Mouse (Mus musculus): ENCODE measurements around the gene Stard3. TPM values are rescaled to one million over a fixed set of nuclear protein-coding genes. Genes with fewer than 3 reads are reported as not detected.

Stard3 gene
- polyA plus RNA-seq, 1 experiment from 2014 or later, result 42.7 TPM

- ATAC-seq (ENCODE audit: insufficient read depth) (peak; percentile 59), DNase-seq (peak; percentile 95)
- H3K27me3 ChIP-seq (ENCODE audit: insufficient read depth, low read length), result peaks cover 74% of the 10 kb centered on the region
- no peaks in the 10 kb centered on the region for H3K36me3 ChIP-seq (ENCODE audit: insufficient read depth)
- peak overlapping the region; percentile 24 for H3K4me3 ChIP-seq (ENCODE audit: low read depth, low read length)
- H3K27ac ChIP-seq (ENCODE audit: low read depth), result no peak overlapping the region
- peak overlapping the region; percentile 57 for H3K4me2 ChIP-seq
- no peaks in the 10 kb centered on the region for H3K9me3 ChIP-seq (ENCODE audit: low read depth, low read length)
- H3K4me1 ChIP-seq (ENCODE audit: insufficient read depth), result 0 out of 2 replicates have a peak, but pooled peaks cover 4% of the 10 kb centered on the region
- WGBS, result 2% methylated on average over 29 of the region's 29 CpGs
- no peak overlapping the region for H3K9ac ChIP-seq
- peak; percentile 100 for TF ChIP-seq CTCF (IDR thresholded peaks at IDR 0.05; ENCODE audit: low read depth)
Measured at GRCm38 (mm10) chr11:98342000-98342945, 15.9 kb upstream of the Stard3 start.

- WGBS, result 4% methylated on average over 14 of the region's 14 CpGs
- Histone ChIP-seq H3K9me3 (ENCODE audit: low read depth, low read length) (no peaks in the 10 kb centered on the region), H3K9ac (no peak overlapping the region), H3K27me3 (ENCODE audit: insufficient read depth, low read length) (peaks cover 74% of the 10 kb centered on the region), H3K27ac (ENCODE audit: low read depth) (no peak overlapping the region), H3K36me3 (ENCODE audit: insufficient read depth) (no peaks in the 10 kb centered on the region), H3K4me3 (ENCODE audit: low read depth, low read length) (no peak overlapping the region), H3K4me1 (ENCODE audit: insufficient read depth) (peaks cover 9% of the 10 kb centered on the region; the same call in 1 of the 2 replicates), H3K4me2 (peak overlapping the region; percentile 39)
- DNase-seq (peak; percentile 85), ATAC-seq (ENCODE audit: insufficient read depth) (no peak)
- TF ChIP-seq CTCF (IDR thresholded peaks at IDR 0.05; ENCODE audit: low read depth), result peak; percentile 85
Measured at GRCm38 (mm10) chr11:98345253-98345652, 12.9 kb upstream of the Stard3 start.

GRCm38 (mm10) chr11:98346168-98346567 lies 12.0 kb upstream of the Stard3 start:
- Histone ChIP-seq H3K27ac (ENCODE audit: low read depth) (no peak overlapping the region), H3K36me3 (ENCODE audit: insufficient read depth) (no peaks in the 10 kb centered on the region), H3K4me1 (ENCODE audit: insufficient read depth) (peaks cover 9% of the 10 kb centered on the region; the same call in 1 of the 2 replicates), H3K9me3 (ENCODE audit: low read depth, low read length) (no peaks in the 10 kb centered on the region), H3K4me2 (no peak overlapping the region), H3K27me3 (ENCODE audit: insufficient read depth, low read length) (peaks cover 76% of the 10 kb centered on the region), H3K9ac (no peak overlapping the region), H3K4me3 (ENCODE audit: low read depth, low read length) (no peak overlapping the region)
- 16% methylated on average over 9 of the region's 9 CpGs for WGBS
- ATAC-seq (ENCODE audit: insufficient read depth) (no peak), DNase-seq (no peak)
- no peak for TF ChIP-seq CTCF (IDR thresholded peaks at IDR 0.05; ENCODE audit: low read depth)

GRCm38 (mm10) chr11:98347385-98348082 lies 10.6 kb upstream of the Stard3 start:
- 6% methylated on average over 12 of the region's 12 CpGs for WGBS
- no peak for TF ChIP-seq CTCF (IDR thresholded peaks at IDR 0.05; ENCODE audit: low read depth)
- Histone ChIP-seq H3K9ac (no peak overlapping the region), H3K4me1 (ENCODE audit: insufficient read depth) (peaks cover 4% of the 10 kb centered on the region; the same call in 1 of the 2 replicates), H3K36me3 (ENCODE audit: insufficient read depth) (no peaks in the 10 kb centered on the region), H3K4me2 (peak overlapping the region; percentile 82), H3K27me3 (ENCODE audit: insufficient read depth, low read length) (peaks cover 77% of the 10 kb centered on the region), H3K27ac (ENCODE audit: low read depth) (no peak overlapping the region), H3K4me3 (ENCODE audit: low read depth, low read length) (no peak overlapping the region), H3K9me3 (ENCODE audit: low read depth, low read length) (no peaks in the 10 kb centered on the region)
- DNase-seq (no peak), ATAC-seq (ENCODE audit: insufficient read depth) (no peak)

GRCm38 (mm10) chr11:98348083-98348961 lies 9.8 kb upstream of the Stard3 start, which contains the start of gene Ppp1r1b:
Gene Ppp1r1b (plus strand): TSS chr11:98348404.
- DNase-seq (peak; percentile 56), ATAC-seq (ENCODE audit: insufficient read depth) (peak; percentile 75)
- no peaks in the 10 kb centered on the region for H3K9me3 ChIP-seq (ENCODE audit: low read depth, low read length)
- H3K4me3 ChIP-seq (ENCODE audit: low read depth, low read length), result peak within 1 kb of the TSS; percentile 45
- H3K9ac ChIP-seq, result peak within 1 kb of the TSS; percentile 43
- H3K4me1 ChIP-seq (ENCODE audit: insufficient read depth), result peaks cover 4% of the 10 kb centered on the region; the same call in 1 of the 2 replicates
- no peaks in the 10 kb centered on the region for H3K36me3 ChIP-seq (ENCODE audit: insufficient read depth)
- peak within 1 kb of the TSS; percentile 82 for H3K4me2 ChIP-seq
- H3K27me3 ChIP-seq (ENCODE audit: insufficient read depth, low read length), result peaks cover 81% of the 10 kb centered on the region
- WGBS, result under 1% methylated on average over 54 of the region's 55 CpGs
- TF ChIP-seq CTCF (IDR thresholded peaks at IDR 0.05; ENCODE audit: low read depth), result no peak
- H3K27ac ChIP-seq (ENCODE audit: low read depth), result no peak within 1 kb of the TSS

- H3K27me3 ChIP-seq (ENCODE audit: insufficient read depth, low read length), result peaks cover 81% of the 10 kb centered on the region
- H3K36me3 ChIP-seq (ENCODE audit: insufficient read depth), result no peaks in the 10 kb centered on the region
- H3K27ac ChIP-seq (ENCODE audit: low read depth), result no peak overlapping the region
- no peak for TF ChIP-seq CTCF (IDR thresholded peaks at IDR 0.05; ENCODE audit: low read depth)
- peaks cover 4% of the 10 kb centered on the region; the same call in 1 of the 2 replicates for H3K4me1 ChIP-seq (ENCODE audit: insufficient read depth)
- WGBS, result 5% methylated on average over 9 of the region's 9 CpGs
- DNase-seq (no peak), ATAC-seq (ENCODE audit: insufficient read depth) (no peak)
- H3K9me3 ChIP-seq (ENCODE audit: low read depth, low read length), result no peaks in the 10 kb centered on the region
- H3K9ac ChIP-seq, result 0 out of 2 replicates have a peak overlapping the region, but pooled peaks have one; percentile 43
- H3K4me3 ChIP-seq (ENCODE audit: low read depth, low read length), result peak overlapping the region; percentile 45
- peak overlapping the region; percentile 82; the same call in 1 of the 2 replicates for H3K4me2 ChIP-seq
Measured at GRCm38 (mm10) chr11:98349308-98349707, 8.9 kb upstream of the Stard3 start.

All from lung, embryonic 14.5 days (tissue).